Mouse (Mus musculus) naive thymus-derived CD4-positive, alpha-beta T cell, adult 2 months (primary cell): ENCODE data around the gene Psma3.
"Not testable (repeated sequence)": the region's sequence is repeated elsewhere in the genome, so short reads cannot be mapped to it uniquely, and the experiment has no call there.

Experiments used
- DNase-seq: peaks from one replicate; pipeline ENCODE4 v3.0.0-alpha.2; 2011; ENCODE audit warnings: low read depth

The Psma3 gene

GRCm38 (mm10) chr12:71001456-71001855, 27.0 kb downstream of the Psma3 start:
- no peak for DNase-seq

GRCm38 (mm10) chr12:71003760-71004426, 29.5 kb downstream of the Psma3 start:
- DNase-seq = no peak

GRCm38 (mm10) chr12:71006141-71006540, 31.7 kb downstream of the Psma3 start:
- no peak for DNase-seq

- DNase-seq = peak; percentile 78
Observed at GRCm38 (mm10) chr12:71006901-71007300, 32.5 kb downstream of the Psma3 start.

GRCm38 (mm10) chr12:71009769-71010168, 35.3 kb downstream of the Psma3 start:
- DNase-seq = no peak

- DNase-seq = no peak
Observed at GRCm38 (mm10) chr12:71014845-71015362, 40.5 kb downstream of the Psma3 start.

GRCm38 (mm10) chr12:71015363-71016210, 41.2 kb downstream of the Psma3 start, which contains the start of gene Arid4a:
Gene Arid4a, plus strand, starts transcription at chr12:71015990.
- peak; percentile 99 for DNase-seq

- no peak for DNase-seq
Observed at GRCm38 (mm10) chr12:71016211-71016502, 41.7 kb downstream of the Psma3 start.

- DNase-seq = peak; percentile 52
Observed at GRCm38 (mm10) chr12:71016503-71017241, 42.3 kb downstream of the Psma3 start.

GRCm38 (mm10) chr12:71017242-71017571, 42.8 kb downstream of the Psma3 start:
- DNase-seq = peak; percentile 60

GRCm38 (mm10) chr12:71017827-71018226, 43.4 kb downstream of the Psma3 start:
- DNase-seq = no peak

GRCm38 (mm10) chr12:71019211-71019610, 44.8 kb downstream of the Psma3 start:
- DNase-seq = no peak

- DNase-seq = no peak
Observed at GRCm38 (mm10) chr12:71024411-71024810, 50.0 kb downstream of the Psma3 start.

- DNase-seq = not testable (repeated sequence)
Observed at GRCm38 (mm10) chr12:71028265-71028664, 53.8 kb downstream of the Psma3 start.

GRCm38 (mm10) chr12:71030260-71030659, 55.8 kb downstream of the Psma3 start:
- DNase-seq = peak; percentile 67

GRCm38 (mm10) chr12:71030722-71031121, 56.3 kb downstream of the Psma3 start:
- no peak for DNase-seq

GRCm38 (mm10) chr12:71035826-71036225, 61.4 kb downstream of the Psma3 start:
- no peak for DNase-seq

GRCm38 (mm10) chr12:71036729-71037404, 62.4 kb downstream of the Psma3 start:
- DNase-seq = no peak

- peak; percentile 67 for DNase-seq
Observed at GRCm38 (mm10) chr12:71040462-71040861, 66.0 kb downstream of the Psma3 start.

- DNase-seq = no peak
Observed at GRCm38 (mm10) chr12:71042451-71042850, 68.0 kb downstream of the Psma3 start.

- DNase-seq = no peak
Observed at GRCm38 (mm10) chr12:71043571-71043970, 69.2 kb downstream of the Psma3 start.

GRCm38 (mm10) chr12:71044488-71044887, 70.1 kb downstream of the Psma3 start:
- DNase-seq = no peak
